8 mouse cellular contexts compared by ENCODE assay signal in genomic region chr7:99590064-99590463, GRCm38 (mm10). TPM values are rescaled to one million over a fixed set of nuclear protein-coding genes. Genes with fewer than 3 reads are reported as not detected.
DNase-seq lines count a peak whose midpoint lies in the region; ATAC-seq and TF ChIP-seq lines count a peak whose summit lies in the region.

No protein-coding gene starts in this region.

- WGBS in hindbrain, embryonic 13.5 days: 7% methylated on average over 3 of the region's 3 CpGs
- WGBS in midbrain, embryonic 11.5 days: 9% methylated on average over 3 of the region's 3 CpGs

- in situ Hi-C loops in ES-E14 (cut with MboI; ENCODE audit: low sequenced_read_pairs in 2 of 2, unreplicated experiment in 2 of 2): loop anchor here in 1 of 2 experiments (5.0 kb wide), 1 partner anchor 93 kb away; no protein-coding TSS in a partner anchor

- no peak overlapping the region for H3K27ac ChIP-seq in ES-E14 (ENCODE audit: insufficient read depth, low read depth, low read length, poor library complexity, severe bottlenecking)
- no peak overlapping the region for H3K27ac ChIP-seq in hindbrain, embryonic 13.5 days
- H3K27ac ChIP-seq in midbrain, embryonic 11.5 days (ENCODE audit: low read depth, low read length): no peak overlapping the region

- no peak for TF ChIP-seq POLR2A in brain, embryonic 14.5 days (IDR thresholded peaks at IDR 0.05; ENCODE audit: borderline replicate concordance, extremely low read depth, insufficient read depth, insufficient read length, poor library complexity, severe bottlenecking)

- H3K4me3 ChIP-seq in ES-E14 (ENCODE audit: insufficient read depth in 1 of 2, low read depth in 1 of 2, low read length in 2 of 2, poor library complexity in 1 of 2, severe bottlenecking in 1 of 2): no peak overlapping the region
- H3K4me3 ChIP-seq in hindbrain, embryonic 13.5 days: no peak overlapping the region
- H3K4me3 ChIP-seq in midbrain, embryonic 11.5 days (ENCODE audit: low read depth, low read length): no peak overlapping the region

- peak; percentile 40 for DNase-seq in ES-E14 (ENCODE audit: low read depth, low spot score)
- peak; percentile 85 for DNase-seq in brain, embryonic 14.5 days (ENCODE audit: low read depth)
- peak; percentile 40 to 41 for DNase-seq in left cerebral cortex, adult 8-10 months (ENCODE audit: low spot score in 2 of 2)
- peak; percentile 97 for DNase-seq in midbrain, embryonic 11.5 days (ENCODE audit: low spot score, missing footprints)
- DNase-seq in skeletal muscle tissue, adult 2 months (ENCODE audit: low read depth, low spot score): peak; percentile 46

- peak; percentile 80 for TF ChIP-seq CTCF in brain, embryonic 14.5 days (IDR thresholded peaks at IDR 0.05; ENCODE audit: borderline replicate concordance, extremely low read depth, insufficient read depth, insufficient read length)

- no peaks in the 10 kb centered on the region for H3K27me3 ChIP-seq in hindbrain, embryonic 13.5 days
- H3K27me3 ChIP-seq in midbrain, embryonic 11.5 days (ENCODE audit: control insufficient read depth, insufficient read depth, low read length): peaks cover 10% of the 10 kb centered on the region; the same call in 1 of the 2 replicates

- no peaks in the 10 kb centered on the region for H3K9me3 ChIP-seq in ES-E14 (ENCODE audit: control insufficient read depth, insufficient read depth, low read depth, low read length)
- H3K9me3 ChIP-seq in hindbrain, embryonic 13.5 days: no peaks in the 10 kb centered on the region
- H3K9me3 ChIP-seq in midbrain, embryonic 11.5 days (ENCODE audit: control insufficient read depth, low read length): no peaks in the 10 kb centered on the region

- H3K4me1 ChIP-seq in ES-E14 (ENCODE audit: control insufficient read depth in 2 of 2, insufficient read depth in 2 of 2, low read length in 2 of 2, poor library complexity in 1 of 2): no peaks in the 10 kb centered on the region
- peaks cover 31% of the 10 kb centered on the region for H3K4me1 ChIP-seq in hindbrain, embryonic 13.5 days (replicated peaks)
- peaks cover 10% of the 10 kb centered on the region for H3K4me1 ChIP-seq in midbrain, embryonic 11.5 days (ENCODE audit: control insufficient read depth, insufficient read depth, low read length)

- no peaks in the 10 kb centered on the region; the same call in 1 of the 2 replicates for H3K36me3 ChIP-seq in ES-E14 (ENCODE audit: control insufficient read depth, insufficient read depth, low read length, poor library complexity, severe bottlenecking)
- peaks cover 88% of the 10 kb centered on the region for H3K36me3 ChIP-seq in hindbrain, embryonic 13.5 days
- 0 out of 2 replicates have a peak, but pooled peaks cover 3% of the 10 kb centered on the region for H3K36me3 ChIP-seq in midbrain, embryonic 11.5 days (ENCODE audit: control insufficient read depth, insufficient read depth, low read length)

- no peak overlapping the region for H3K9ac ChIP-seq in ES-E14 (ENCODE audit: insufficient read depth, low read depth, low read length, poor library complexity, severe bottlenecking)
- H3K9ac ChIP-seq in hindbrain, embryonic 13.5 days: no peak overlapping the region
- no peak overlapping the region for H3K9ac ChIP-seq in midbrain, embryonic 11.5 days (ENCODE audit: low read length)

- peak; percentile 55 for ATAC-seq in erythroid progenitor cell, adult 5-6 weeks (replicated peaks; ENCODE audit: low FRiP score, poor library complexity, severe bottlenecking)
- 0 out of 2 replicates have a peak, but pooled peaks have one; percentile 19 for ATAC-seq in hindbrain, embryonic 13.5 days (ENCODE audit: low FRiP score)
- peak; percentile 43; the same call in 1 of the 2 replicates for ATAC-seq in midbrain, embryonic 11.5 days (ENCODE audit: low FRiP score)
- ATAC-seq in activated CD4-positive, CD25-positive, alpha-beta regulatory T cell, adult 4 months: no peak

- H3K4me2 ChIP-seq in hindbrain, embryonic 13.5 days: no peak overlapping the region
- H3K4me2 ChIP-seq in midbrain, embryonic 11.5 days: no peak overlapping the region

TF ChIP-seq in ES-E14, 5 proteins besides CTCF, POLR2A, EP300 and RAD21:
- TF ChIP-seq ZC3H11A (IDR thresholded peaks at IDR 0.05; ENCODE audit: borderline replicate concordance, low read depth, low read length) (peak; percentile 36; the same call in 1 of the 2 replicates), ZNF384 (IDR thresholded peaks at IDR 0.05; ENCODE audit: low read depth, low read length) (no peak)

RNA-seq across cellular contexts. Expression of gene Tpbgl, which starts 36.8 kb away (rescaled TPM):
- total RNA-seq in ES-E14 (2012; rRNA removed): 0.11 and 0.27 TPM in 2 replicates
- 0.83 and 1.7 TPM in 2 replicates for polyA plus RNA-seq in brain, embryonic 14.5 days (2012; rRNA removed)
- 0.42 and 1.1 TPM in 2 replicates for total RNA-seq in erythroid progenitor cell, adult 5-6 weeks (2015; ENCODE audit: low replicate concordance)
- 0.39 and 0.83 TPM in 2 replicates for total RNA-seq in erythroid progenitor cell, adult 5-6 weeks (2017; ENCODE audit: low replicate concordance)
- 1.4 TPM in 2 replicates for polyA plus RNA-seq in hindbrain, embryonic 13.5 days (2015; fragmentation: Nextera tagmentation; extraction: Ambion mirVana)
- total RNA-seq in left cerebral cortex, adult 8-10 months (2022): 1 to 10 TPM; 3.8 to 6.5 (median 4.7) TPM
- polyA plus RNA-seq in midbrain, embryonic 11.5 days (2014; fragmentation: Nextera tagmentation; extraction: Ambion mirVana): 0.34 and 0.92 TPM in 2 replicates
- polyA plus RNA-seq in activated CD4-positive, CD25-positive, alpha-beta regulatory T cell, adult 4 months (2017; shearing (Covaris generic)): under 1 TPM in 1 of 2 experiments, not detected in 1; 0.25 TPM

RNA-seq across cellular contexts. Expression of gene Arrb1, which starts 54.8 kb away (rescaled TPM):
- total RNA-seq in ES-E14 (2012; rRNA removed): 10.7 and 15.3 TPM in 2 replicates
- 45.5 and 63.2 TPM in 2 replicates for polyA plus RNA-seq in brain, embryonic 14.5 days (2012; rRNA removed)
- total RNA-seq in erythroid progenitor cell, adult 5-6 weeks (2015; ENCODE audit: low replicate concordance): 184 TPM in 2 replicates
- 538 and 553 TPM in 2 replicates for total RNA-seq in erythroid progenitor cell, adult 5-6 weeks (2017; ENCODE audit: low replicate concordance)
- 15.6 and 15.9 TPM in 2 replicates for polyA plus RNA-seq in hindbrain, embryonic 13.5 days (2015; fragmentation: Nextera tagmentation; extraction: Ambion mirVana)
- total RNA-seq in left cerebral cortex, adult 8-10 months (2022): 100 to 1,000 TPM; 168 to 199 (median 184) TPM
- 4.1 and 4.6 TPM in 2 replicates for polyA plus RNA-seq in midbrain, embryonic 11.5 days (2014; fragmentation: Nextera tagmentation; extraction: Ambion mirVana)
- polyA plus RNA-seq in activated CD4-positive, CD25-positive, alpha-beta regulatory T cell, adult 4 months (2017; shearing (Covaris generic)): 10 to 100 TPM in 1 of 2 experiments, 1 to 10 TPM in 1; 8.3 to 12.0 TPM

Comparison
In these comparisons a context has a peak if more than half of its experiments do, and no peak if none do; other contexts are left out.
1. DNase-seq: peak in every context shown above with its lines; median percentile 97 in midbrain, embryonic 11.5 days; 85 in brain, embryonic 14.5 days; 46 in skeletal muscle tissue, adult 2 months; 40 in left cerebral cortex, adult 8-10 months; 40 in ES-E14.